Mouse (Mus musculus) induced T-regulatory cell, adult 2 months (primary cell): ENCODE measurements around the gene Cdkn2d.
A peak's percentile ranks its signal among the peaks of the same experiment; 100 is the strongest.

ENCODE experiments used
- DNase-seq: peaks from one replicate; pipeline ENCODE4 v3.0.0-alpha.2; 2012; ENCODE audit warnings: low read depth

Gene Cdkn2d

DNA sequence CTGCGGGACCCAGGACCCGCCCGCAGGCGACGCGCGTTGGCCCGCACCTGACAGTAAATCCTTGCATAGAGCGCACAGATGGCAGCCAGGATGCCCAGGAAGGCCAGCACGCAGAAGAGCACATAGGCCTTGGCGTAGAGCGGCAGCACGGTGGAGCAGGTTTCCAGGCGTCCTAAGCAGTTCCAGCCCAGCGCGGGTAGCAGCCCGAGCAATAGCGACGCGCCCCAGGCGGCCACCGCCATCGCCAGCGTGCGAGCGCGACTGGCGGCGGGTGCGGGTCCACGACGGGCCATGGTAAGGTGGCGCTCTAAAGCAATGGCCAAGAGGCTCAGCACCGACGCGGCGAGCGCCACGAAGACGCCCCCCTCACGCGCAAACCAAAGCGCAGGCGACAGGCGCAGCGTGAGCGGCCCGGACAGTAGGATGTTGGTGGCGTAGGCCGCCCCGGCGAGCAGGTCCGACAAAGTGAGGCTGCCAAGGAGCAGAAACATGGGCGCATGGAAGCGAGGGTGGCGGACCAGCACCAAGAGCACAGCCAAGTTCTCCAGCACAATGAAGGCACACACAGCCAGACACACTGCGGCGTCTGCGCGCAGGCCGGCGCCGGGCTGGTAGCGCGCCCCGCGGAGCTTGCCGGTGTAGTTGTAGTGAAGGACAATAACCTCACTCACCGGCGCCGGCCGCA lies 46.6 kb downstream of the Cdkn2d start:
- peak; percentile 53 for DNase-seq

DNA sequence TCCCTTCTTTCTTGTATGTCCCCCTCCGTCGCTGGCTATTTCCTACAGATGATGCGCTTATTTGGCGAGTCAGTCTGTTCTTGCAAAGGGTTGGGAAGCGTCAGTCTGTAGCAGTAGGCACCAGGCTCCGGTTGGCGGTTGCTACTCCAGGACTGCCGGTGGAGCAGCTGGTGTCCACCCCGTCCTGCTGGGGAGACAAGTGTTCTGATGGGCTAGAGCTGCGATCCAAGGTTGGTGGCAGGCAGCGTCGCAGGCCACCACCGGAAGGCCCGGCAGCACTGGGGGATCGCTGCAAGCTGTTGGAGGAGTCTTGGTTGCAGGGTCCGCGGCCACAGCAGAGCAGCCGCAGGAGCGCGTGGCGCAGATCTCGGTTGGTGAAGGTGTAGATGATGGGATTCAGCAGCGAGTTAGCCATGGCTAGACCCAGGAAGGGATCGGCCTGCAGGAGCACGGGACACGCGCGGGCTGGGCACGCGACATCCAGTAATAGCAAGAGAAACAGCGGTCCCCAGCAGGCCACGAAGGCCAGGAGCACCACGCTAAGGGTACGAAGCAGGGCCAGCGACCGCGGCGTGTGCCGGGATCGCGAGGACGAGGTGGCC lies 47.3 kb downstream of the Cdkn2d start:
- peak; percentile 32 for DNase-seq

DNA sequence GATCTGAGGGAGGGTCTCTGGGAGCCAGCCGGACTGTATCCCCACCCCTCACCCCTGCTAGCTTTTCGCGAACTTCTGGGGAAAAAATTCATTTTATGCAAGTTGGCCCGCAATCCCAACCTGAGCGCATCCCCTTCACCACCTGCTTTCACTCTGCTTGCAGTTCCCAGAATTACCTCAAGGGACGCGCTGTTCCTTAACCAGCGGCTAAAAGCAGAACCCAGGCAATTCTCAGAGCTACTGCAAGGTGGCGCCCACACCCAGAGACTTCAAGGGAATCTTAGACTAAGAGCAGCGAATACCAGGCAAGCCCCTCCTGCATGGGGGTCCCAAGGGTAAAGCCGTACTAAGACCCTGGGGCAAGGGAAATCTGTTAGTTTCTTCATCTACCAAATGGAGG lies 49.9 kb downstream of the Cdkn2d start:
- DNase-seq = peak; percentile 97

DNA sequence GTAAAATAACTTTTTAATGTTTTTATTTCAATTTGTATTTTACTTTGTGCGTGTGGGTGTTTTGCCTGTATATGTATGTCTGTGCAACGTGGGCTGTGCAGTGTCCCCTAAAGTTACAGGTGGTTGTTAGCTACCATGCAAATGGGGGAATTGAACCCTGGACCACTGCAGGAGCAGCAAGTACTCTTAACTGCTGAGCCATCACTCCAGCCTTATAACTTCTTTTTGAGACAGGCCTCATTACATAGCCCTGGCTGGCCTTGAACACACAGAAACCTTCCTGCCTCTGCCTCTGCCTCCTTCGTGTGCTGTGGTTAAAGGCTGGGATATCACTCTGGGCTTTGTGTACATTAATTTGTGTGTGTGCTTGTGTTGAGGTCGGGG lies 51.8 kb downstream of the Cdkn2d start:
- DNase-seq = no peak

DNA sequence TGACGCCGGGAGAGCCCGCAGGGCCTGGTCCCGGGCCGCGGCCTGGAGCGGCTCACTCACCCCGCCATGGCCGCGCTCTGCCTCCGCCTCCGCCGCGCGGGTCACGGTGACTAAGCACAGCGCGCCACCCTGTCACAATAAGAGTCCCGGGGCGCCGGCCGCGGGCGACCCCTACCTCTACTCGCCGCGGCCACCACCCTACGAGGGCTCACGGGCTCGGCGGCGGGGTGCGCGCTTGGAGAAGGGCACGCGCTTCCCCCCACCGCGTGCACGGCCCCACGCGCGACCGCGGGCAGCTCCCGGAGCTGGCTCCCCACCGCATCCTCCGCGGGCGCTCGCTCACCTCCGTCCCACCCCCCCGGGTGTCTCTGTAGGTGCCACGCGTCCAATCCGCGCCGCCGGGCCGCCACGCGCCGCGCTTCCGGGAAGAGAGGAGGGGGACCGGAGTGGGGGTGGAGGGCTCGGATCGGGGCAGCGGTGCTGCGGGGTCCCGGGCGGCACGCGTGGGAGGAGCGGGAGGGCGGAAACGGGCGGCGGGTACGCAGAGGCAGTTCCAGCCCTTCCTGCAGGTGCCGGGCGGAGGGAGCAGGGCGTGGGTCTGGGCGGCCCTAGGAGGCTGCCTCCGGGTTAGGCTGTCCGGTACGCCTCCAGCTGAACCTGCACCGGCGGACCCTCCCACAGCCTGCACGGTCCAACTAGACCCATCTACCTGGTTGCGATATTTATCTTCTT lies 52.3 kb downstream of the Cdkn2d start, which contains the start of gene Keap1:
TSS of gene Keap1 (minus strand) at position 629 of the 732 bp plus-strand sequence.
- DNase-seq = peak; percentile 89
